In genomic region chr2:122467351-122468013, GRCm38 (mm10) we compare ENCODE assay signal across 8 mouse cellular contexts. TPM values are rescaled to one million over a fixed set of nuclear protein-coding genes. Genes with fewer than 3 reads are reported as not detected.
DNase-seq lines count a peak whose midpoint lies in the region; ATAC-seq and TF ChIP-seq lines count a peak whose summit lies in the region.

No protein-coding gene starts in this region.

- no peaks in the 10 kb centered on the region for H3K9me3 ChIP-seq in hindbrain, postnatal 0 days (ENCODE audit: low read length)

- H3K27me3 ChIP-seq in hindbrain, postnatal 0 days (ENCODE audit: insufficient read depth, low read length) = no peaks in the 10 kb centered on the region

- peak; percentile 86 for ATAC-seq in activated CD4-positive, CD25-positive, alpha-beta regulatory T cell, adult 4 months
- peak; percentile 99 for ATAC-seq in hindbrain, postnatal 0 days

- H3K4me2 ChIP-seq in hindbrain, postnatal 0 days (ENCODE audit: low read depth, low read length) = peak overlapping the region; percentile 85

- peak; percentile 40; the same call in 1 of the 2 replicates for TF ChIP-seq POLR2A in cortical plate, adult 2 months (IDR thresholded peaks at IDR 0.05; ENCODE audit: extremely low read depth, insufficient read depth, low read length)

- peak; percentile 30; the same call in 1 of the 2 replicates for TF ChIP-seq CTCF in cortical plate, adult 2 months (IDR thresholded peaks at IDR 0.05; ENCODE audit: extremely low read depth, insufficient read depth, low read length)
- peak; percentile 72 for TF ChIP-seq CTCF in hindbrain, postnatal 0 days (IDR thresholded peaks at IDR 0.05; ENCODE audit: low read depth)

- DNase-seq in gastrocnemius, adult 8-10 months (ENCODE audit: low spot score in 2 of 2) = peak; percentile 89 to 96
- DNase-seq in hindbrain, postnatal 0 days (ENCODE audit: low spot score) = peak; percentile 93
- peak; percentile 85 to 88 for DNase-seq in left cerebral cortex, adult 18-20 months (ENCODE audit: low spot score in 2 of 2)
- peak; percentile 94 to 96 for DNase-seq in lung, postnatal 4 days
- DNase-seq in retina, postnatal 1 day = peak; percentile 97
- DNase-seq in thymus, postnatal 4 days = peak; percentile 96

- H3K4me3 ChIP-seq in cortical plate, adult 2 months (ENCODE audit: insufficient read depth, low read length) = peak overlapping the region; percentile 40
- peak overlapping the region; percentile 49 for H3K4me3 ChIP-seq in hindbrain, postnatal 0 days (ENCODE audit: low read length)

- H3K9ac ChIP-seq in hindbrain, postnatal 0 days (replicated peaks; ENCODE audit: low read length) = peak overlapping the region; percentile 55

- H3K4me1 ChIP-seq in cortical plate, adult 2 months (ENCODE audit: control insufficient read depth, insufficient read depth, low read length) = no peaks in the 10 kb centered on the region
- no peaks in the 10 kb centered on the region for H3K4me1 ChIP-seq in hindbrain, postnatal 0 days (ENCODE audit: insufficient read depth, low read length)

- H3K36me3 ChIP-seq in hindbrain, postnatal 0 days (ENCODE audit: insufficient read depth, low read length) = no peaks in the 10 kb centered on the region

- no peak overlapping the region for H3K27ac ChIP-seq in cortical plate, adult 2 months (ENCODE audit: insufficient read depth, low read length)
- peak overlapping the region; percentile 48 for H3K27ac ChIP-seq in hindbrain, postnatal 0 days

- under 1% methylated on average over 46 of the region's 46 CpGs for WGBS in hindbrain, postnatal 0 days

RNA-seq across cellular contexts. Expression of gene Gm14085, which starts 17.3 kb away (rescaled TPM):
- 1 to 10 TPM; 6.4 to 8.8 TPM for polyA plus RNA-seq in activated CD4-positive, CD25-positive, alpha-beta regulatory T cell, adult 4 months (2017; shearing (Covaris generic))
- 0.02 and 0.06 TPM in 2 replicates for polyA plus RNA-seq in cortical plate, adult 2 months (2012; rRNA removed)
- total RNA-seq in gastrocnemius, adult 8-10 months (2022) = under 1 TPM in 2 of 4 experiments, not detected in 2; 0.10 to 0.13 TPM
- not detected in 2 replicates for total RNA-seq in hindbrain, postnatal 0 days (2014; rRNA removed)
- polyA plus RNA-seq in hindbrain, postnatal 0 days (2015; fragmentation: Nextera tagmentation; extraction: Ambion mirVana) = not detected in 2 replicates
- not detected for total RNA-seq in left cerebral cortex, adult 18-20 months (2021)

RNA-seq across cellular contexts. Expression of gene Slc28a2, which starts 41.2 kb away (rescaled TPM):
- 100 to 1,000 TPM in 1 of 2 experiments, 10 to 100 TPM in 1; 98.0 to 106 TPM for polyA plus RNA-seq in activated CD4-positive, CD25-positive, alpha-beta regulatory T cell, adult 4 months (2017; shearing (Covaris generic))
- 0.15 and 0.19 TPM in 2 replicates for polyA plus RNA-seq in cortical plate, adult 2 months (2012; rRNA removed)
- total RNA-seq in gastrocnemius, adult 8-10 months (2022) = 1 to 10 TPM; 4.6 to 5.7 (median 5.2) TPM
- total RNA-seq in hindbrain, postnatal 0 days (2014; rRNA removed) = 0.16 TPM in 1 of 2 replicates, not detected in the other
- 0.13 TPM in 1 of 2 replicates, not detected in the other for polyA plus RNA-seq in hindbrain, postnatal 0 days (2015; fragmentation: Nextera tagmentation; extraction: Ambion mirVana)
- total RNA-seq in left cerebral cortex, adult 18-20 months (2021) = under 1 TPM; 0.26 to 0.30 TPM
